Mouse (Mus musculus): Measurements from ENCODE around the gene Zbtb16. TPM values are rescaled to one million over a fixed set of nuclear protein-coding genes. Genes with fewer than 3 reads are reported as not detected.

Gene Zbtb16
- polyA plus RNA-seq, 1 experiment from 2014 or later = 0.28 TPM

DNA sequence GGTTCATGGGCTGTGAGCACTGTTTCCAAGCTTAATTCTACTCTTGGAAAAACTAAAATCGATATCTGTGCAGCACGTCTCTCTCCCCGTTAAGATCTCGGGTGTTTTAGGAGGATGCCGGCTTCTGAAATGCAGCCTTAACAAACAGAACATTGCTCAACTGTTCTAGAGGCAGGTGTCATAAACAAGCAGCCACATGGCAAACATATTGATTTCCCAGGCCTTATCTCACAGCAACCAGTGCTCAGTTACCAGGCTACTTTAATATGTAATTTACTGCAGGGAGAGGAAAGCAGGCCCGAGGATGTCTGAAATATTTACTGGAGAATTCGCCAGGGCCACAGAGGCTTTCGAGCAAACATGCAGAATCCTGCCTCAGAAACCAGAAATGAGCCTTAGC lies 35.4 kb downstream of the Zbtb16 start:
- H3K27ac ChIP-seq = no peak overlapping the region
- H3K4me3 ChIP-seq (replicated peaks; ENCODE audit: low read depth, low read length) = no peak overlapping the region
- H3K9me3 ChIP-seq (replicated peaks; ENCODE audit: low read length) = no peaks in the 10 kb centered on the region
- H3K27me3 ChIP-seq (ENCODE audit: insufficient read depth, low read length) = no peaks in the 10 kb centered on the region
- no peak for TF ChIP-seq CTCF (IDR thresholded peaks at IDR 0.05; ENCODE audit: low read depth)
- H3K4me2 ChIP-seq (ENCODE audit: low read length) = no peak overlapping the region
- no peaks in the 10 kb centered on the region for H3K36me3 ChIP-seq (ENCODE audit: insufficient read depth, low read length)
- H3K9ac ChIP-seq (ENCODE audit: low read depth, low read length) = no peak overlapping the region
- 0 out of 2 replicates have a peak, but pooled peaks cover 3% of the 10 kb centered on the region for H3K4me1 ChIP-seq (replicated peaks; ENCODE audit: insufficient read depth, low read length)
- 52% methylated on average over 8 of the region's 8 CpGs for WGBS
- ATAC-seq (replicated peaks; ENCODE audit: low FRiP score, low read depth) (no peak), DNase-seq (ENCODE audit: low spot score) (no peak)

DNA sequence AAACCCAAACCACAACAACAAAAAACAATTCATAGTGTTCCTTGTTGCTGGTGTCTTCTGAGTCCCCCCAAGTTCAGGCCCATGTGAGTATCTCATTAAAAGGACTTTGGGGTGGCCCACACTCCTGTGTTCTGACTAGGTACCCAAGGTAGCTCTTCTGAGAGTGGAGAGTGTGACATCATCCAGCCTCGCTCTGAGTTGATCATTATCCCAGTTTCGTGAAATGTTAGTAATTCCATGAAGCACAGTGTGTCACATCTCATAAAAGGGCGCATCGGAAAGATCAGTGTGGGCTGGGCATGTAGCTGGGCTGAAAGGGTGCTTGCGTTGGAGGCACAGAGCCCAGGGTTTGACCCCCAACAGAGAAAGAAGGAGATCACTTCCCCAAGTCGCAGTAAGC lies 38.0 kb downstream of the Zbtb16 start:
- H3K4me1 ChIP-seq (replicated peaks; ENCODE audit: insufficient read depth, low read length) = 0 out of 2 replicates have a peak, but pooled peaks cover 7% of the 10 kb centered on the region
- TF ChIP-seq CTCF (IDR thresholded peaks at IDR 0.05; ENCODE audit: low read depth) = no peak

DNA sequence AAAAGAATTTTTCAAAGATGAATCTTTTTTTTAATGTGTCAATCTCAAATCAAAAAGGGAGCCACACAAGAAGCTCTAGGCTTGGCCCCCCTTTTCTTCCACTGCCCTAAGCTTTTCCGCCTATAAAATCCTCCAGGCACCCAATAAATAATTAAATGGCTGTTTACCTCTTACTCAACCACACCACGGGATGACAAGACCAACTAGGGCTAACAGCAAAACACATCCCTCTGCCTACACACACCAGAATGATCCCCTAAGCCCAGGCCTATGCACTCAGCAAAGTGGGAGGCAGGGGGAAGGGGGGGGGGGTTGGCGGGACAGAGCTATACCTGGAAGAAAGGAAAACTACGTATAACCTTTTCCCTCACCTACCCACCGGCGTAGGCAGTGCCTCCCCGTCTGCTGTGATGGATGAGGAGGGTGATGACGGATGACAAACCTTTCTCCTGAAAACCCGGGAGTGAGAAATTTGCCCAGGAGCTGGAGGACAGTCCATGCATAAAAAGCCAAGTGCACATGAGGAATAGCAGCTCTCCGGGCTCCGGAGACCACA lies 39.7 kb downstream of the Zbtb16 start:
- TF ChIP-seq CTCF (IDR thresholded peaks at IDR 0.05; ENCODE audit: low read depth) = no peak
- Histone ChIP-seq H3K4me1 (replicated peaks; ENCODE audit: insufficient read depth, low read length) (0 out of 2 replicates have a peak, but pooled peaks cover 7% of the 10 kb centered on the region), H3K27me3 (ENCODE audit: insufficient read depth, low read length) (no peaks in the 10 kb centered on the region), H3K9me3 (replicated peaks; ENCODE audit: low read length) (no peaks in the 10 kb centered on the region), H3K36me3 (ENCODE audit: insufficient read depth, low read length) (no peaks in the 10 kb centered on the region), H3K27ac (no peak overlapping the region), H3K4me2 (ENCODE audit: low read length) (no peak overlapping the region), H3K9ac (ENCODE audit: low read depth, low read length) (no peak overlapping the region), H3K4me3 (replicated peaks; ENCODE audit: low read depth, low read length) (no peak overlapping the region)
- no peak for ATAC-seq (replicated peaks; ENCODE audit: low FRiP score, low read depth)
- no peak for DNase-seq (ENCODE audit: low spot score)
- 34% methylated on average over 11 of the region's 11 CpGs for WGBS

More for the DNA sequence above, 38.0 kb downstream of the Zbtb16 start:
- Histone ChIP-seq H3K9ac (ENCODE audit: low read depth, low read length) (no peak overlapping the region), H3K27me3 (ENCODE audit: insufficient read depth, low read length) (no peaks in the 10 kb centered on the region), H3K36me3 (ENCODE audit: insufficient read depth, low read length) (no peaks in the 10 kb centered on the region), H3K9me3 (replicated peaks; ENCODE audit: low read length) (no peaks in the 10 kb centered on the region), H3K4me2 (ENCODE audit: low read length) (no peak overlapping the region), H3K4me3 (replicated peaks; ENCODE audit: low read depth, low read length) (no peak overlapping the region), H3K27ac (no peak overlapping the region)
- no peak for ATAC-seq (replicated peaks; ENCODE audit: low FRiP score, low read depth)
- WGBS = 90% methylated on average over 6 of the region's 6 CpGs
- no peak for DNase-seq (ENCODE audit: low spot score)

DNA sequence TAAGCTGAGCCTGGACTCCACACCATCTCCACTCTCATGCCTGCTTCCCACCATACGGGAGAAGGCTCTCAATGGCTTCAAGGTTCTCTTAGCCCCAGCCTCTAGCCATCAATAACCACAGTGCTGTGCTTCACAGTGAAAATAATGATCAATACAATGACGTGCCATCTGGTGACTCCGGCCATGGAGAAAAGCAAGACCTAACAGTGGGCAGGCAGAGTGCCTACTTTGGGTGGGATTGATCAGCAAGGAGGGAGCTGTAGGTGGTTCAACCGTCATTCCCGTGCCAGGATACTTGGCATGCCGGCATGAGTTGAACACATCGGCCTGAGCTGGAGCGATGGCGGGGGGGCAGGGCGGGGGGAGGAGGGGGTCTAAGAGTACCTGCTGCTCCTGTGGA lies 40.3 kb downstream of the Zbtb16 start:
- 0 out of 2 replicates have a peak, but pooled peaks cover 7% of the 10 kb centered on the region for H3K4me1 ChIP-seq (replicated peaks; ENCODE audit: insufficient read depth, low read length)
- no peak overlapping the region for H3K4me2 ChIP-seq (ENCODE audit: low read length)
- 67% methylated on average over 10 of the region's 10 CpGs for WGBS
- H3K36me3 ChIP-seq (ENCODE audit: insufficient read depth, low read length) = no peaks in the 10 kb centered on the region
- no peak overlapping the region for H3K4me3 ChIP-seq (replicated peaks; ENCODE audit: low read depth, low read length)
- H3K27me3 ChIP-seq (ENCODE audit: insufficient read depth, low read length) = no peaks in the 10 kb centered on the region
- H3K9ac ChIP-seq (ENCODE audit: low read depth, low read length) = no peak overlapping the region
- DNase-seq (ENCODE audit: low spot score) (no peak), ATAC-seq (replicated peaks; ENCODE audit: low FRiP score, low read depth) (no peak)
- no peaks in the 10 kb centered on the region for H3K9me3 ChIP-seq (replicated peaks; ENCODE audit: low read length)
- no peak overlapping the region for H3K27ac ChIP-seq
- no peak for TF ChIP-seq CTCF (IDR thresholded peaks at IDR 0.05; ENCODE audit: low read depth)

DNA sequence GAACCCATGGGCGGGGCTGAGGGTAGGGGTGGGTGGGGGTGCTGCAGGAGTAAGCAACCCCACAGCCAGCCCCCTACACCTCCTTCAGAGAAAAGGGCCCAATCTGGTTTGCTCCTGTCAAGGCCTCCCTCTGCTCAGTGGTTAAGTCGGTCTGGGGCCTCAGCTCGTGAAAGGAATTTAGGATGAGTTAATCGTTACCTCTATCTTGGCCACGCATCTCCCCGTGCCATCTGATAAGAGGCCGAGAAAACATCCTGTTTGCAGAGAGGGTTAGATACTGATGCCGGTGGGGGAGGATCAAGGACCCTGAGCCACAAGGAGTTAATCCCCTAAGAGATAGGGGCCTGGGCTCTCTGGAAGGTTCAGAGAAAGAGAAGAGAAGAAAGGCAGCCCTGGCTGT lies 40.9 kb downstream of the Zbtb16 start:
- no peak overlapping the region for H3K9ac ChIP-seq (ENCODE audit: low read depth, low read length)
- no peak overlapping the region for H3K27ac ChIP-seq
- no peaks in the 10 kb centered on the region for H3K9me3 ChIP-seq (replicated peaks; ENCODE audit: low read length)
- DNase-seq (ENCODE audit: low spot score) (no peak), ATAC-seq (replicated peaks; ENCODE audit: low FRiP score, low read depth) (no peak)
- H3K4me1 ChIP-seq (replicated peaks; ENCODE audit: insufficient read depth, low read length) = 0 out of 2 replicates have a peak, but pooled peaks cover 7% of the 10 kb centered on the region
- H3K27me3 ChIP-seq (ENCODE audit: insufficient read depth, low read length) = no peaks in the 10 kb centered on the region
- TF ChIP-seq CTCF (IDR thresholded peaks at IDR 0.05; ENCODE audit: low read depth) = no peak
- 24% methylated on average over 8 of the region's 8 CpGs for WGBS
- H3K4me3 ChIP-seq (replicated peaks; ENCODE audit: low read depth, low read length) = no peak overlapping the region
- no peak overlapping the region for H3K4me2 ChIP-seq (ENCODE audit: low read length)
- H3K36me3 ChIP-seq (ENCODE audit: insufficient read depth, low read length) = no peaks in the 10 kb centered on the region

DNA sequence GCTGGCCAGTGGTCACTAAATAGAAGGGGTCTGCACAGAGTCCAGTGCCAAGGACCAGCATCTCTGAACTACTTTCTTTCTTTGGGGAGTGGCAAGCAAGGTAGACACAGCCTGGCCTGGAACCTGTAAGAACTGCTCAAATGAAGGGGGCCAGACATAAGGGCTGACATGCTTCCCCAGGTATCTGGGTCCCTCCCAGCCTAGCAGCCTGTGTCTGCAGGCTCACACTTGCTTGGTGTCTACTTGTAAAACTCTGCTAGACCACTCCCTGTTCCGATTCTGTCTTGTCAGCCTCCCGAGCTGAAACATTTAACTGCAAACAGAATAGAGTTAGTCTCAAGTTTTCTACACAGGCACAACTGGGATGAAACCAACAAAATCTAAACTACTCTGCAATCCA lies 41.6 kb downstream of the Zbtb16 start:
- Histone ChIP-seq H3K27me3 (ENCODE audit: insufficient read depth, low read length) (no peaks in the 10 kb centered on the region), H3K4me2 (ENCODE audit: low read length) (no peak overlapping the region), H3K36me3 (ENCODE audit: insufficient read depth, low read length) (no peaks in the 10 kb centered on the region), H3K4me3 (replicated peaks; ENCODE audit: low read depth, low read length) (no peak overlapping the region), H3K27ac (no peak overlapping the region), H3K9ac (ENCODE audit: low read depth, low read length) (no peak overlapping the region), H3K9me3 (replicated peaks; ENCODE audit: low read length) (no peaks in the 10 kb centered on the region), H3K4me1 (replicated peaks; ENCODE audit: insufficient read depth, low read length) (0 out of 2 replicates have a peak, but pooled peaks cover 7% of the 10 kb centered on the region)
- no peak for TF ChIP-seq CTCF (IDR thresholded peaks at IDR 0.05; ENCODE audit: low read depth)
- ATAC-seq (replicated peaks; ENCODE audit: low FRiP score, low read depth) (no peak), DNase-seq (ENCODE audit: low spot score) (no peak)
- WGBS = 73% methylated on average over 2 of the region's 2 CpGs

Data from kidney, postnatal 0 days (tissue).